Mouse (Mus musculus) right cerebral cortex, adult 18-20 months (tissue): ENCODE data around the gene Ptgir.

Source experiments
- DNase-seq: peaks from one replicate; pipeline ENCODE4 v3.0.0; 2022; ENCODE audit warnings: mixed read lengths

Ptgir gene

GRCm38 (mm10) chr7:16892352-16892730 lies 13.9 kb upstream of the Ptgir start:
- DNase-seq: no peak

- no peak for DNase-seq
Measured at GRCm38 (mm10) chr7:16893612-16894011, 12.7 kb upstream of the Ptgir start.

DNA sequence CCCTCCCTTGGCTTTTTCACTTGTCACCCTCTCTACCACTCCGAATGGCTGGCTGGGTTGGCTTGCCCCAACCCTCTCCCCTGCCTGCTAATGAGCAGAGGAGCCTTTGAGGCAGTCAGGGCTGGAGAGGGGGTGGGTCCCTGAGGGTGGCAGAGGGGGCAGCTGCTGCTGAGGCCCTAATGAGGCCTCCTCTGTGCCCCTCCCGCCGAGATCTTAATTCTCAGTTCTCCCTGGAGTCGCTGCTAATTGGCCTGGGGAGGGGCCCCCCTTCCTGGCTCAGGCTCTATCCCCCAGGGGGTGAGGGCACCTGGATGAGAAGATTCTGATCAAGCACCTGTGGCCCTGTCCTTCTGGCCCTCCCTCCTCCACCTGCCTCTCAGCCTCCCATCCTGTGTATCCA lies 12.0 kb upstream of the Ptgir start:
- no peak for DNase-seq

GRCm38 (mm10) chr7:16895000-16895399 lies 11.3 kb upstream of the Ptgir start:
- DNase-seq: peak; percentile 81

- DNase-seq: no peak
Measured at GRCm38 (mm10) chr7:16895511-16895910, 10.8 kb upstream of the Ptgir start.

DNA sequence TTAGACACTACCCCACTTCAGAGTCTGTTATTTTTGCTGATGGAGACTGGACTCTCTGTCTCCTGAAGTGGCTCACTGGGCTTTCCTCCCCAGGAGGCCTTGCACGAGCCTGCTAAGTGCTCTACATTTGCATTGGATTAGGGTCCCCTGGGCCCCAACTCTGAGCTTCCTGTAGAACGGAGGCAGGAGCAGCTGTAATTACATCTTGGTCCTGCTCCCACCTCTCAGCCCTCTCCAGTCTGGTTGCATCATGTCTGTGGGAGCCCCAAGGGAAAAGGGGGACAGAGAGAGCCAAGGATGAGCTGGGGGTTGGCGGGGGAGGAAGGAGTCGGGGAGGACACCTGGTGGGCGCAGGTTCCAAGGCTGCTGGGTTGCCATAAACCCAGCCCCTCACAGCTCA lies 5.8 kb upstream of the Ptgir start:
- no peak for DNase-seq

DNA sequence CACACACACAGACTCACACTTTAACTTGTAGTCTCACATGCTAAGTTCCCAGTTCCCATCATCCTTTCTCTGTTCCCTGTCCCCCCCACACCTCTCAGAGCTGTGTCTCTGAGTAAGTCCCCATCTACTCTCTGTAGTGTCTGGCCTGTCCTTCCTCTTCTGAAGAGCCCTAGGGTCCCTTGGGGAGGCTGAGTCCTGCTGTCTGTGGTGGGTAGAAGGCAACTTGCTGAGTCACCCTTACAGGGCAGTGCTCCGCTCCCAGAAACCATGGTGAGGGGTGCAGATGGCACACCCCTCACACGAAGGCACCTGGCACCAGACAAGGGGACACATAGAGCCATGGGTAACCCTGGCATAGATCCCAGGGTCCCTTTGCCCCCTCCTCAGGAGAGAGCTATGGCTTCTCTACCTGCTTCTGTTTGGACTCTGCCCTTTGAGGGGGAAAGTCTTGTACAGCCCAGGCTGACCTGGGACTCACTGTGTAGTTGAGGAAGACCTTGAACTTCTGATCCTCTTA lies 2.8 kb upstream of the Ptgir start:
- no peak for DNase-seq

DNA sequence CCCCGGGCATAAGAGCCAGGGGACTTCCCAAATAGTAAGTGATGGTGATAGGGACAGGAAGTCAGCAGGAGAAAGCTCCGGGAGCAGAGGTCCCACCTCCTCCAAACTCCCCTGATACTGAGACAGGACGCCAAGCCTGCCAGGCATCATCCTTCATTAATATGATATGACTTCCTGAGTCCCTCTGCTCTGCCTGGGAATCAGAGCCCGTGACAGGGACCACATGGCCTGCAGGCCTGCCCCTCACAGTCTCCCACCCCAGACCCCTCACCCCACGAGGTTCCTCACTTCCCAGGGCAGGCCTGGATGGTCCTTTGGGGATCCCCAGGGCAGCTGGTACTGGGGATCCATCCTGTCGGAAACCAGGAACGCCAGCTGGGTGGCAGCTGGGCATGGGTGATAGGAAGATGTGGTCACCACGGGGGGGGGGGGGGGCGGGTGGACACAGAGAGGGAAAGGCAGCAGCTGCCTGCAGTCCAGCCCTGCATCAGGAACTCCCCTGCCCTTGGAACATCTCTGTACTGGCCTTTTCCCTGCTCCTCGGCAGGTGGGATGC lies 2.1 kb upstream of the Ptgir start:
- no peak for DNase-seq

- DNase-seq: no peak
Measured at GRCm38 (mm10) chr7:16905491-16906021, 734 bp upstream of the Ptgir start.

- DNase-seq: no peak
Measured at GRCm38 (mm10) chr7:16906889-16907559, 734 bp downstream of the Ptgir start.

GRCm38 (mm10) chr7:16907842-16908241 lies 1.6 kb downstream of the Ptgir start:
- DNase-seq: no peak

DNA sequence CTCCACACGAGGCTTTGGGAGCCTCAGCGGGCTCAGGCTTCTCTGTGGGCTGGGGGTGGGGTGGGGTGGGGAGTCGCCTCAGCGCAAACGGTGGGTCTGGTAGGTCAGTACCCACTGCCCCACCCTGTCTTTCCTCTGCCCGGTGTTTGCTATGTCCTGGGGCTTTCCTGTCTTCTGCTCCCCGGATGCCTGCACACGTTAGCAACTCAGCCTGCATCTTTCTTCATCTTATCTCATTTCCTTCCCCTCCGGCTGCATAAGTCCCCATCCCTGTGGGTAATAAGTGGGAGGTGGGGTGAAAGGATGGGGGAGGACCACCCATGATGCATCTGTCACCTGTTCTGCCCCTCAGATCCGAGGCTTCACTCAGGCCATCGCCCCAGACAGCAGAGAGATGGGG lies 2.1 kb downstream of the Ptgir start:
- DNase-seq: no peak

DNA sequence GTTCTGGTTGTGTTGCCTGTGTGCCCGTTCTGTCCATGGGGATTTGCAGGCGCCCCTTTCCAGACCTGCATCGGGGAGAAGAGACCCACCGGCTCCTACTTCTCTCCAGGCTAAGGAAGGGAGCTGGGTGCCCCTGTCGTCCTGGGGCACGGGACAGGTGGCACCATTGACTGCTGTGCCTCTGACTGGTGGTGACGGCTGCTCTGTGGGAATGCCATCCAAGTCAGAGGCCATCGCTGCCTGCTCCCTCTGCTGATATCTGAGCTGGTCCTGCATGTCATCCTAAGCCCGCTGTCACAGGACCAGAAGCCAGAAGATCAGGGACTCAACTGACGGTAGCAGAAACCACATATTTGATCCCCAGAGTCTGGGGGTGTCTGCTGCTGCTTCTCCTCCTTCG lies 2.6 kb downstream of the Ptgir start:
- DNase-seq: no peak

DNA sequence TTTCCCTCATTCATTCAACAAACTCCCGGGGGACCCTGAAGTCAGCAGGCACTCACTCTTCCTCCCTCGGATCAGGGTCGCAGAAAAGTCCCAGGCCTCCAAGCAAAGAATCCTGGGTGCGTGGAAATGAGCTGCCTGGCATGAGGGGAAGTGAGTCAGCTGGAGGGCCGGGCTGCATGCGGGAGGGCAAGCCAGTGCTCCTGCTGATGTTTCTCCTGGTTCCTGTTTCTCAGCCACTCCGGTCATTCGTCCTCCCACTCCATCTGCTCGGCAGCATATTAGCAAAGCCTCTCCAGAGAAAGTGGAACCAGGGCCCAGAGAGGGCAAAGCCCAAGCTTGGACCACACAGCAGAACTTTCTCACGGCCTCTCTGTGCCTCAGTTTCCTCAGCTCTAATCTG lies 3.6 kb downstream of the Ptgir start:
- DNase-seq: no peak

GRCm38 (mm10) chr7:16911904-16912303 lies 5.6 kb downstream of the Ptgir start:
- DNase-seq: no peak

DNA sequence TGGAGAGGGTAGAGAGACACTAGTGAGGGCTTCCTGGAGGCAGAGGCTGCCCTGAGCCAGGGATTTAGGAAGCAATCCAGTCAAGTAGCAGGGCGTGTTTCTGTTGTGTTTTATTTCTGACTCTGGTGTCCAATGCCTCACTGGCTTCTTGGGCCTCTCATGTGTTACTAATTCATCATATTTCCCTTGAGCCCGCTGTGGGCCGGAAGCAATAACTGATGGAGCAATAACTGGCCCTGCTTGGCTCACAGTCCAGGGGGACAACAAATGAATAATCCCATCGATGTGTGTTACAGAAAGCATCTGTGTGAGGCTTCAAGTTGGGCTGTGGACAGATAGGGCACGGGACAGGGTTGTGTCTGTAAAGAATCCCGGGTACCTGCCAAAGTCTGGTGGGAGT lies 6.1 kb downstream of the Ptgir start:
- no peak for DNase-seq

- DNase-seq: peak; percentile 77
Measured at GRCm38 (mm10) chr7:16913806-16914452, 7.6 kb downstream of the Ptgir start.

- no peak for DNase-seq
Measured at GRCm38 (mm10) chr7:16914453-16915343, 8.4 kb downstream of the Ptgir start.

- DNase-seq: no peak
Measured at GRCm38 (mm10) chr7:16915461-16916340, 9.4 kb downstream of the Ptgir start.

DNA sequence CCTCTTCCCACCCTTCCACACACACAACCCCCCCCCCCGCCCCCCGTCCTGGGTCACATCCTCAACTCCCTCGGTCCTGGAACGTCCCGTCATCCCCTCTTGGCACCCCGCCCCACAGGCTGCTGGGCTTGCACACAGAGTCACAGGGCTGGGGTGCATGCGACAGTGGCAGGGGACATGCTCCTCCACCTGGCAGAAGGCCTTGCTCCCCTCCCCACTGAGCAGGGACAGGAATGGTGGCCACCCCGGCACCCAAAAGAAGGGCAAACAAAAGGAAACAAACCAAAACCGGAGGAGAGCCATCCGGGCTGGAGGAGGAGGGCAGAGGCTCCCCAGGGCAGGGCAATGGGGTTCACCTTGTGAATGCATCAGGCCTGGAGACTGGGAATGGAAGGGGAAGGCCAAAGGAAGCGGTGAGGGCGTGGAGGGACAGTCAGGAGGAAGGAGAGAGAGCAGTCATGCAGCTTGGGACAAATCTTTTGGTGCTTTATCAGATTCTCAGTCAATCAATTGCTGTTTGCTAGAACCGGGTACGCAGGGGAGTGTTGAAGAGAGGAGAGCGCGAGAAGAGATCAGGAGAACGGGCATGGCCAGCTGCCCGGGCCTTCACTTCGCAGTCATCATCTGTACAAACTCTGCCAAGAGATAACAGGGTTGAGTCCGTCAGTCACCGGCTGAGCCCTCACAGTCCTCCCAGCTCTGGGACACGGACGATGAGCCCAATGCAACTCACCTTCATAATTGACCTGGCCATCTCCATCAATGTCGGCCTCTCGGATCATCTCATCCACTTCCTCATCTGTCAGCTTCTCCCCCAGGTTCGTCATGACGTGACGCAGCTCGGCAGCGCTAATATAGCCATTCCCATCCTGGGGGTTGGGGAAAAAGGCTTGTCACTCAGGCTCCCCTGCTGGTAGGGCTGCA lies 10.3 kb downstream of the Ptgir start:
- DNase-seq: peak; percentile 37

DNA sequence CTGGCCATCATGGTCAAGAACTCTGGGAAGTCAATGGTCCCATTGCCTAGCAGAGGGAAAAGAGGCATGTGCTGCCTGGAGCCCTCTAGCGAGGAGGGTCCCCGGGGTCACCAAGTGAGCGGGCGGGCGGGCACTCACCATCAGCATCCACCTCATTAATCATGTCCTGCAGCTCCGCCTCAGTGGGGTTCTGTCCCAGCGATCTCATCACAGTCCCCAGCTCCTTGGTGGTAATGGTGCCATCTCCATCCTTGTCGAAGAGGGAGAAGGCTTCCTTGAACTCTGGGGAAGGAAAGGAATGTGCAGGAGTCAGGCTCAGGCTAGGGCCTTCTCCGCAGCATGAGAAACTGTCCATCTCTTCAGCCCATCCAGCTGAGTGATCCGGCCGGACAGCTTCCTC lies 11.2 kb downstream of the Ptgir start:
- no peak for DNase-seq
